Mouse (Mus musculus): ENCODE data around the gene Htr2a.

Gene Htr2a

DNA sequence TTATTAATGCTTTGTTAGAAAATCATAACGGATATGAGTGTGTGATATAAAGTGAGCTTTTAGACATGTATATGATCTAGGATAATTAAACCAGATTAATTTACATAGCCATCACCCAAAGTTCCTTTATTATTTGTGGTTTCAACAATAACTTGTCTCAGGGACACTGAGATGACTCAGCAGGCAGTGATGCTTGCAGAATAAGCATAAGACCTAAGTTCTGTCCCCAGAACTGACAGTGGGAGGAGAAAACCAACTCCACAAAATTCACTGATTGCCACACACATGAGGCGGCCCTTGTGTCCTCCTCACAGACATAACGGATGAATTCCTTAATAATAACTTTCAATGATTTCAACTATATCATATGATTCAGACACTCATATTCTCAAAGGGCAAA, 58.6 kb downstream of the Htr2a start:
- DNase-seq = no peak

DNA sequence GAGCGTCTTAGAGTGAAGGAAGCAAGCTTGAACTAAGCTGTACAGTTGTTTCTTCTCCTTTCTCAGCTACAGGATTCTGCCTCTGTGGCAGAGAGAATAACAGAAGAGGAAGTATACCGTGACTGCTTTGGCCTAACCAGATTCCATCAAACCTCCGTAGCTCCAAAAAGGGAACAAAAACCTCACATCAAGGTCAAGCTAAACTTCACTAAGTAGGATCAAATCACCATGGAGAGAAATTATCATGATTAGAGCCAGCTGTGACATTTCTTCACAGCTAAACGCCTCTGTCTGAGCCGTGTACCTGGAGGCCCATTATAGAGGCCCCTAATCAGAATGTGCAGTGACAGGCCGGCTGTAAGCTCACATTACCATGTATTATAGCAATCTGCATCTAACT, 63.3 kb downstream of the Htr2a start:
- no peak for DNase-seq

DNA sequence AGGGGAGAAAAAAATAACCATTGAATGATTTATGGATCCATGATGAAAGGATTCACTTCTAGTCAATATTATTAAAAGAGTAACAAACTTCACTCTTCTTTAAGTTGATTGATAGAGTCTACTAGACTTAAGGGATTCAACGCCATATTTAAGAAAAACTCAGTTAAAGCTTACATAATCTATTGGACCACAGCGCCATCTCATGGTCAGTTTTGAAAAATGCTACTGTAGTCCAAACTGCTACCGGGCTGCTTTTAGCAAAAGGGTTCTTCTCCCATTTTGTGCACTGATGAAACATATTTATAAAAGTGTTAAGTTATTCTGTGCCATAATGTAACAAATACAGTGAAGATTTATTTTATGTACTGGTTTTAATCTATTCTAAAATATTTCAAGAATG, 68.4 kb downstream of the Htr2a start:
- DNase-seq = peak; percentile 25

DNA sequence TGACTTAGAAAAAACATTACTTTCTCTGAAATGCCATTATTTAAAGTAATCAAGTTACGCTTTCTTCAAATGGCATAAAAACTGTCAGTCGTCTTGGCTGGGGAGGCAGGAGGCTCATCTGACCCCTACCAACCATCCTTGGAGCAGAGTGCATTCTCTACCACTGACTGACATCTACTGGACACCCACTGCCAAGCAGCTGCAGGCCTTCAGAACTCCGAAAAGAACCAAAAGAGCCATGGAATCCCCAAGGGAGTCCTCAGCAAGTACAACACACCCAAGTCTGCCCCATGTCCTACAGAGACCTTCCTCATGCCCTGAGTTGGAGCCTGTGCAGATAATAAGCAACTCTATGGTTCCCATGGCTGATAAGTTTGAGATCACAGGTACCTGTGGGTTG, 82.9 kb downstream of the Htr2a start:
- no peak for DNase-seq

DNA sequence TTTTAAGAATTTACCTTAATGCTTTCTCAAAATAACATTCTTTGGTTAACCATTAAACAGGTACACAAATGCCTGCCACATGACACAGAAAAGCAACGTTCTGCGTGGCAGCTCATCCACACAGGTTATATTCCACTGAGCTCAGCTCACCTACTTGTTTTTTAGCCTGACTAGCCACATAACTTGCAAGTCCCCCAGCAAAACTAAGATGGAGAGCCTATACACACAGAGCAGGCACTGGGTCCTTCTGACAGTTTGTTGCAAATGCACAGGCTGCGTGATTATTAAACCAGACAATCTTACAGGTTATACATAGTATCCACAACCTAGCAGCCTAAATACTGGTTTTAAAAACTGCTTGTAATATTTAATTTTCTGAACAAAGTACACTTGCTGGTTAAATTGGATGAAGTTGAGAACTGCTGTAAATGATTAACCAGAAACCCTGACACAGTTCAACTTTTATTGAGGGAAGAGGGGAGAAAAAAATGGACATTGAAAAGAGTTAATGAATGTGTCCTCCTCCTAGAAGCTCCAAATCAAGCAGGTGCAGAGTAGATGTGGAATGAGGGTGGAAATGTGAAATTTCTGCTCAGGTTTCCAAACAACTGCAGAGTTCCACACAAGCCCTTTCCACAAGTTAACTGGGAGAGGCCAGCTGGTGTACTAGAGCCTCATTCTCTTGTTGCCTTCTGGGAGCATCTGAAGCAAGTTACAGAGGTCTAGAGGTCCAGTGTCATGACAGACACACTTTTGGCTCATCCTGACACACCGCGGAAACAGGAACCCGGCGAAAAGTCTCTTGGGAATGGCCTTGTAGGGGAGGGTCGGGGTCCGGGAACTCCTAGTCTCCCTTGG, 90.8 kb downstream of the Htr2a start:
- DNase-seq = no peak

DNA sequence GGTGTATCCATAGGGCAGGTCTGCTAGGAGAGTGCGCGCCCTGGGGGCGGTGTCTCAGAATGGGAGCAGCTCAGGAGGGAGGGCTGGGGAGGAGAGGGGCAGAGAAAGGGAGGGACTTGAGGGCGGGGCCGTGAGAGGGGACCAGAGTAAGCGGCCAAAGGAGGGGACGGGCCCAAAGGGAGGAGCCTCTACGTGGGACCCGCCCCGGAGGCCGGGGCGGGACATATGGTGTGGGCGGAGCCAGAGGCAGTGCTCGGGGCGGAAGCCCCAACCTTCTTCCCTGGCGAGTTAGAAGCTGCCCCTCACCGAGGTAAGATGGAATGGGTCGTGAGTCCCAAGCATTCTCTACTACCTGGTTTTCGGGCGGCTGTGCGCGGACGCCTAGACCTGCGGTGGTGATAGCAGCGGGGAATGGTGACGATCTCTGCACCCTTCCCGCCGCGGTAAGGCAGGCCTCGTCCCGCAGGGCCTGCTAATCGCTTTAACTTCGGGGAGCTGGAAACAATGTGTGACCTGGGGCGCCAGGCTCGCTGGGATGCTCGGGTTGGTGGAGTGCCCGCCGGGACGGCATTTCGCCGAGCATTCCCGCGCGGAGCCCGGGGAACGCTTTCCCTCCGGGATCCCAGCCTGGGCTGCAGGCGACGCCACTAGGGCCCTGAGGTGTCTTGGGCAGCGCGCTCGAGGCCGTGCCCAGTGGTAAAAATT, 91.6 kb downstream of the Htr2a start, which contains the start of gene Esd:
Gene Esd (plus strand): TSS at position 219 of the 705 bp plus-strand sequence.
- DNase-seq = peak; percentile 97

DNA sequence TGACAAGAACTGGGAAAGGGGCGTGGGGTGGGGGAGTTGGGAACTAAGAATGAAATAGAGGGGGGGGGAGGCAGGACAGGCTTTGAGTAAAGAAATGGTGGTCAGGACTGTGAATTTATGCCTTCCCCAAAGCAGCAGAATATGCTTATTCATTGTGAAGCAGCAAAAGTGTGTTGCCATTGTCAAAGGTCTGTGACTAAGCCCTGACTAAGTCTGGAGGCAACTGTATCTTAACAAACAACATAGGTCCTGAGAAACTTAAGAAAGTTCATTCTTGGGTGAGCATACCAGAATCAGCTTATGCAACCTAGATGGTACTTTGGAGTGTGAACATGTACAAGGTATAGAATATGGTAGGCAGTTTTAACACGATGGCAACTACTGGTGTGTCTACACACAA, 92.8 kb downstream of the Htr2a start:
- no peak for DNase-seq

DNA sequence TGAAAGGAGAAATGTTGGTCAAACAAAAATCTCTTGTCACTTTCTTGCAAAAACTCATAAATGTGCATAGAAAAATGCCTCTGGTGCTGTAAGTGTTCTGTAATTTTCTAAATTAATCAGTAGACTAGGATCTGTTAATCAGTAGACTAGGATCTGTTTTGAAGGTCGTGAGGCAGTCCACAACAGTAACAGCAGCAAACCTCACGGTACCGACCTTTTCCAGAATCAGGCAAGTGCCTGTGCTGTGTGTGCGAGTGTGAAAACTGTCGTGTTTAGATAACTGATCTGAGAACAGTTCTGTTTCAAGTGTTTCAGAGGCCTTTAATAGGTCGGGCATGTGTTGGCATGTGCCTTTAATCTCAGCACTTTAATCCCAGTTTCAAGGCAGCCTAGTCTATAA, 94.8 kb downstream of the Htr2a start:
- no peak for DNase-seq

DNA sequence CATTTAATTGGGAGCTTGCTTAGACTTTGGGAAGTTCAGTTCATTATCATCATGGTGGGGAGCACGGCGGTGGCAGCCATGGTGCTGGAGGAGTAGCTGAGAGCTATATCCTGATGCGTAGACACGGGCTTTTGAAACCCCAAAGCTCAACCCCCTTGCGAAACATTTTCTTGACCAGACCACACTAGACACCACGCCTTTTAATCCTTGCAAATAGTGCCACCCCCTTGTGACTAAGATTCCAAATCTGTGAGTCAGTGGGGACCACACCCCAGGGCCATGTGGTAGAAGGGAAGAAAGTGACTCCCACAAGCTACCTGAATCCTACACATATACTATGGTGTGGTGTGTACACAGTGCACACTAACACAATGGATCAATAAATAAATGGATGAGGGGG, 96.2 kb downstream of the Htr2a start:
- no peak for DNase-seq
